Mouse (Mus musculus): ENCODE results near the gene Klrg2. TPM values are rescaled to one million over a fixed set of nuclear protein-coding genes. Genes with fewer than 3 reads are reported as not detected.
A peak's percentile ranks its signal among the peaks of the same experiment; 100 is the strongest.

Gene Klrg2
- polyA plus RNA-seq, 1 experiment: 2.3 TPM

- Histone ChIP-seq H3K27me3 (replicated peaks; ENCODE audit: control insufficient read depth, insufficient read depth, low read length) (no peaks in the 10 kb centered on the region), H3K4me3 (ENCODE audit: insufficient read depth, low read depth, low read length) (no peak overlapping the region), H3K4me1 (ENCODE audit: control insufficient read depth, insufficient read depth, low read length) (no peaks in the 10 kb centered on the region), H3K27ac (ENCODE audit: insufficient read depth, low read depth, low read length) (no peak overlapping the region), H3K36me3 (ENCODE audit: control insufficient read depth, insufficient read depth, low read length) (no peaks in the 10 kb centered on the region)
- TF ChIP-seq POLR2A (IDR thresholded peaks at IDR 0.05; ENCODE audit: low read depth, low read length) (no peak), CTCF (conservative IDR thresholded peaks at IDR 0.05; ENCODE audit: insufficient read depth, insufficient read length, low read depth, low read length) (peak; percentile 30)
- 80% methylated on average over 6 of the region's 6 CpGs for WGBS
- DNase-seq: no peak
Measured at GRCm38 (mm10) chr6:38669580-38669979, 32.5 kb upstream of the Klrg2 start.

DNA sequence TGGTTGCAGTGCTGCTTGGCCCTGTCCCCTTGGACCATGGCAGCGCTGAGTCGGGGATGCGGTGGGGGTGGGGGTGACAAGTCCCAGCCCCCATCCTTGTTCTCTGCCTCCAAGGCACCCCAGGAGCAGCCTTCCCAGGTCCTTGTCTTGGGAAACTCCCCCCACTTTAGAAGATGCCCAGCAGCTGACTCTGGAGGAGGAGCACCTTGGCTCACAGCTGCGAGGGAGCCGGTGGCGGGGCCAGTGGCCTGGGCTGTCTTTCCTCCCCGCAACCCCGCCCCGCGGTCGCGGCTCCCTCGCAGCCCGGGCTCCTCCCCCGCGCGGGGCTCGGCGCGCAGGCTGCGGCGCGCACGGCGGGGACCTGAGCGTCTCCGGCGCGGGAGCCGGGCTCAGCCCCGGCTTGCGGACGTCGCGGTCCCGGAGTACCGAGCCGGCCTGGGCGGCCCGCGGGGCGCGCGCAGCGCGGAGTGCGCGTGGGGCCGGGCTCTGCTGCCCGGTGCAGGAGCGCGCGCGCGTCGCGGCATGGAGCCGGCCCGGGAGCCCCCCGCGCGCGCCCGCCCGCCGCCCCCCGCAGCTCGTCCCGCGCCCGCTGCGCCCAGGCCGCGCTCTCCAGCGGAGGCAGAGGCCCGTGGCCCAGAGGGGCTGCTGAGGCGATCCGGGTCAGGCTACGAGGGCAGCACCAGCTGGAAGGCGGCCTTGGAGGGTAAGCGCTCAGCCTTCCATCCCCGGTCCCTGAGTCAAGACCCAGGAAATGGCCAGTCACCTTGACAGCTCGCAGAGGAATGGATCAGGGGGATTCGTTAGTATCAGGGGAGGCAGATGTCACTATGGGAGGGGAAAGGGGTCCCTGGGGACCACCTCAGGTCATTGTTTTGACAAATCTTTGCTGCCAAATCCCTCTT, 25.9 kb upstream of the Klrg2 start, which contains the start of gene Clec2l:
Gene Clec2l (plus strand): TSS at position 356 of the 902 bp plus-strand sequence.
- 1% methylated on average over 84 of the region's 84 CpGs for WGBS
- Histone ChIP-seq H3K27ac (ENCODE audit: insufficient read depth, low read depth, low read length) (no peak within 1 kb of the TSS), H3K27me3 (replicated peaks; ENCODE audit: control insufficient read depth, insufficient read depth, low read length) (peaks cover 3% of the 10 kb centered on the region; the same call in 1 of the 2 replicates), H3K36me3 (ENCODE audit: control insufficient read depth, insufficient read depth, low read length) (no peaks in the 10 kb centered on the region), H3K4me1 (ENCODE audit: control insufficient read depth, insufficient read depth, low read length) (no peaks in the 10 kb centered on the region), H3K4me3 (ENCODE audit: insufficient read depth, low read depth, low read length) (peak within 1 kb of the TSS; percentile 47)
- no peak for TF ChIP-seq POLR2A (IDR thresholded peaks at IDR 0.05; ENCODE audit: low read depth, low read length)
- TF ChIP-seq CTCF (conservative IDR thresholded peaks at IDR 0.05; ENCODE audit: insufficient read depth, insufficient read length, low read depth, low read length): no peak
- no peak for DNase-seq

GRCm38 (mm10) chr6:38661626-38662025, 24.6 kb upstream of the Klrg2 start:
- Histone ChIP-seq H3K27ac (ENCODE audit: insufficient read depth, low read depth, low read length) (no peak overlapping the region), H3K4me1 (ENCODE audit: control insufficient read depth, insufficient read depth, low read length) (no peaks in the 10 kb centered on the region), H3K36me3 (ENCODE audit: control insufficient read depth, insufficient read depth, low read length) (no peaks in the 10 kb centered on the region), H3K4me3 (ENCODE audit: insufficient read depth, low read depth, low read length) (no peak overlapping the region), H3K27me3 (replicated peaks; ENCODE audit: control insufficient read depth, insufficient read depth, low read length) (peaks cover 3% of the 10 kb centered on the region; the same call in 1 of the 2 replicates)
- TF ChIP-seq POLR2A (IDR thresholded peaks at IDR 0.05; ENCODE audit: low read depth, low read length) (no peak), CTCF (conservative IDR thresholded peaks at IDR 0.05; ENCODE audit: insufficient read depth, insufficient read length, low read depth, low read length) (no peak)
- 95% methylated on average over 4 of the region's 4 CpGs for WGBS
- DNase-seq: no peak

- Histone ChIP-seq H3K27me3 (replicated peaks; ENCODE audit: control insufficient read depth, insufficient read depth, low read length) (no peaks in the 10 kb centered on the region), H3K4me3 (ENCODE audit: insufficient read depth, low read depth, low read length) (no peak overlapping the region), H3K4me1 (ENCODE audit: control insufficient read depth, insufficient read depth, low read length) (no peaks in the 10 kb centered on the region), H3K36me3 (ENCODE audit: control insufficient read depth, insufficient read depth, low read length) (no peaks in the 10 kb centered on the region), H3K27ac (ENCODE audit: insufficient read depth, low read depth, low read length) (no peak overlapping the region)
- peak; percentile 72 for DNase-seq
- TF ChIP-seq POLR2A (IDR thresholded peaks at IDR 0.05; ENCODE audit: low read depth, low read length): no peak
- TF ChIP-seq CTCF (conservative IDR thresholded peaks at IDR 0.05; ENCODE audit: insufficient read depth, insufficient read length, low read depth, low read length): peak; percentile 95
- whole genome bisulfite sequencing: 38% methylated on average over 14 of the region's 14 CpGs
Measured at GRCm38 (mm10) chr6:38650263-38650937, 13.4 kb upstream of the Klrg2 start.

- WGBS: 74% methylated on average over 3 of the region's 3 CpGs
Measured at GRCm38 (mm10) chr6:38649545-38649944, 12.5 kb upstream of the Klrg2 start.

DNA sequence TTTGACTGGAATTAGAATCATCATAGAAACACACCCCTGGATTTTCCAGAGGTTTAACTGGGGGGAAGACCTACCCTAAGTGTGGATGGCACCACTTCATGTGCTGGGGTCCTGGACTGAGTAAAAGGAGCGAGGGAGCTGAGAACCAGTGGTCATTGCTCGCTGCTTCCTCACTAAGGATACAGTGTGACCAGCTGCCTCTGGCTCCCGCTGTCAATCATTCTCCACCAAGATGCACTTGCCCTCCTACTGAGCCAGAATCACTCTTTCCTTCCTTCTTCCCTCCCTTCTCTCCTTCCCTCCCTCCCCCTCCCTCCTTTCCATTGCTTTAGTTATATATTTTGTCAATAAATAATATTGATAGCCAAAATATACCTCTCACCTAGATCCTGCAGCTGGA, 6.0 kb upstream of the Klrg2 start:
- no peak overlapping the region for H3K4me3 ChIP-seq (ENCODE audit: insufficient read depth, low read depth, low read length)
- H3K4me1 ChIP-seq (ENCODE audit: control insufficient read depth, insufficient read depth, low read length): peaks cover 4% of the 10 kb centered on the region; the same call in 1 of the 2 replicates
- no peak for DNase-seq
- H3K27me3 ChIP-seq (replicated peaks; ENCODE audit: control insufficient read depth, insufficient read depth, low read length): no peaks in the 10 kb centered on the region
- 73% methylated on average over 3 of the region's 3 CpGs for whole genome bisulfite sequencing
- H3K36me3 ChIP-seq (ENCODE audit: control insufficient read depth, insufficient read depth, low read length): no peaks in the 10 kb centered on the region
- TF ChIP-seq CTCF (conservative IDR thresholded peaks at IDR 0.05; ENCODE audit: insufficient read depth, insufficient read length, low read depth, low read length): no peak
- no peak for TF ChIP-seq POLR2A (IDR thresholded peaks at IDR 0.05; ENCODE audit: low read depth, low read length)
- no peak overlapping the region for H3K27ac ChIP-seq (ENCODE audit: insufficient read depth, low read depth, low read length)

More at GRCm38 (mm10) chr6:38649545-38649944, 12.5 kb upstream of the Klrg2 start:
- H3K36me3 ChIP-seq (ENCODE audit: control insufficient read depth, insufficient read depth, low read length): no peaks in the 10 kb centered on the region
- H3K4me1 ChIP-seq (ENCODE audit: control insufficient read depth, insufficient read depth, low read length): no peaks in the 10 kb centered on the region
- no peak overlapping the region for H3K4me3 ChIP-seq (ENCODE audit: insufficient read depth, low read depth, low read length)
- H3K27ac ChIP-seq (ENCODE audit: insufficient read depth, low read depth, low read length): no peak overlapping the region
- no peaks in the 10 kb centered on the region for H3K27me3 ChIP-seq (replicated peaks; ENCODE audit: control insufficient read depth, insufficient read depth, low read length)
- TF ChIP-seq CTCF (conservative IDR thresholded peaks at IDR 0.05; ENCODE audit: insufficient read depth, insufficient read length, low read depth, low read length) (peak; percentile 31; the same call in 1 of the 2 replicates), POLR2A (IDR thresholded peaks at IDR 0.05; ENCODE audit: low read depth, low read length) (no peak)
- DNase-seq: no peak

DNA sequence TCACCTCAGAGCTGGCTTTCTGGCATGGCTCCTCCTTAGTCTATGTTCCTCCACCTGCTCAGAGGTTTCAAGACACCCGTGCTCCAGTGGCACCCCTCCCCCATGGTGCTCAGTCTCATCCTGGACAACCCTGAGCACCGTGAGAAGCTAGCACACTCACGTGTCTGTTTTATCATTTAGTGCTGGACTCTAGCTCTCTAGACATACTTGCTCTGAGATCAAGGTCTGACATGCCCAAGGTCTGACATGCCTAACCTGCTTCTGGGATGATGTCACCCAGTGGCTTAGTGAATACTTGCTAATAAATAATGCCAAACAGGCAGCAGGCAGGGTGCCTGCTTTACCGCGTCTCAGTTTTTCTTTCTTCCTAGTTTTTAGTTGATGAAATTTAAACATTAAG, 5.6 kb upstream of the Klrg2 start:
- H3K4me3 ChIP-seq (ENCODE audit: insufficient read depth, low read depth, low read length): no peak overlapping the region
- TF ChIP-seq POLR2A (IDR thresholded peaks at IDR 0.05; ENCODE audit: low read depth, low read length) (no peak), CTCF (conservative IDR thresholded peaks at IDR 0.05; ENCODE audit: insufficient read depth, insufficient read length, low read depth, low read length) (no peak)
- peaks cover 4% of the 10 kb centered on the region; the same call in 1 of the 2 replicates for H3K4me1 ChIP-seq (ENCODE audit: control insufficient read depth, insufficient read depth, low read length)
- no peak for DNase-seq
- H3K27ac ChIP-seq (ENCODE audit: insufficient read depth, low read depth, low read length): no peak overlapping the region
- 51% methylated on average over 5 of the region's 5 CpGs for WGBS
- no peaks in the 10 kb centered on the region for H3K27me3 ChIP-seq (replicated peaks; ENCODE audit: control insufficient read depth, insufficient read depth, low read length)
- no peaks in the 10 kb centered on the region for H3K36me3 ChIP-seq (ENCODE audit: control insufficient read depth, insufficient read depth, low read length)
